Mouse (Mus musculus) left cerebral cortex, postnatal 36 days (tissue): ENCODE data around the gene Inpp4a. TPM values are rescaled to one million over a fixed set of nuclear protein-coding genes. Genes with fewer than 3 reads are reported as not detected.

Experiments
- DNase-seq, 2 experiments: peaks; one replicate each; pipeline ENCODE4 v3.0.0; 2021 to 2022; ENCODE audit warnings: low spot score in 2 of 2, mixed read lengths in 1 of 2
- intact Hi-C: fragments of 180-260 bp; cut with DNase I; formaldehyde crosslinking; loops from one replicate; pipeline ENCODE4 v1.15.1; 2025
- total RNA-seq, 2 experiments: library from RNA; stranded (reverse); gene quantifications; 2 replicates each; pipeline ENCODE4 v1.2.3; 2021

The Inpp4a gene
- total RNA-seq, 2 experiments from 2014 or later = 207 to 211 TPM

DNA sequence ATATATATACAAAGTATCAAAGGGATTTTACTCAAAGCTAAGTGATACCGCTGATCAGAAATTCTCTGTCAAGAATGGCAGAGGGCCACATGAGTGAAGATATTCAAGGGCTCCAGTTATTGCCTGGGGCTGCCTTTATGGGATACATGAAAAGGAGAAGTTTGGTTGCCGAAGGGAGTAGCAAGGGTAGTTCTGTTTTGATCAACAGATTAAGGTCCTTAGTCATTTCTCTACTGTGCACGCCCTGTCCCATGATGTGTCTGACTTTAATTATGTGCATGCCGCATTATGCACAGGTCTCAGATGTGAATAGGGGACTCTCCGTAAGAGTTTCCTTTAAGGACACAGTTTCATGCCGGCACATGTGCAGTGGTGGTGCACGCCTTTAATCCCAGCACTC, 157.9 kb downstream of the Inpp4a start:
- no peak for DNase-seq
- intact Hi-C loops = no loop called here

Other genes starting within 250 kb of the Inpp4a start
- gene Cnga3, start 85.4 kb upstream of the Inpp4a start, total RNA-seq = under 1 TPM in 1 of 2 experiments, not detected in 1; 0.29 TPM
- 10 to 100 TPM; 61.5 to 63.4 TPM for gene Coa5, start 130.2 kb downstream of the Inpp4a start, total RNA-seq
- 10 to 100 TPM; 51.4 to 61.1 TPM for gene Unc50, start 130.3 kb downstream of the Inpp4a start, total RNA-seq
- gene Mgat4a, start 241.2 kb downstream of the Inpp4a start, total RNA-seq = 10 to 100 TPM; 28.6 to 32.2 TPM